Mouse (Mus musculus) CH12.LX (cell line): ENCODE data around the gene Znhit2.

Experiments
- CHD1 ChIP-seq: IDR thresholded peaks from 2 replicates; pipeline ENCODE4 v1.6.1; 2012; ENCODE audit warnings: low read depth, low read length, improper control_type of control experiment, inconsistent platforms
- CTCF ChIP-seq, 2 experiments: IDR thresholded peaks in 1 of 2; conservative IDR thresholded peaks in 1 of 2; 2 replicates each; pipeline ENCODE4 v1.5.1; 2011 to 2012; ENCODE audit warnings: low read depth in 2 of 2, low read length in 2 of 2, improper control_type of control experiment in 1 of 2, inconsistent platforms in 1 of 2, mild to moderate bottlenecking in 1 of 2, moderate library complexity in 1 of 2
- EP300 ChIP-seq: IDR thresholded peaks from 2 replicates; pipeline ENCODE4 v1.6.1; 2011; ENCODE audit warnings: low read length, improper control_type of control experiment
- ETS1 ChIP-seq: conservative IDR thresholded peaks from 2 replicates; pipeline ENCODE4 v1.6.1; 2012; ENCODE audit warnings: low read depth, mild to moderate bottlenecking, inconsistent platforms, low read length, improper control_type of control experiment, moderate library complexity
- MAX ChIP-seq: IDR thresholded peaks from 2 replicates; pipeline ENCODE4 v1.6.1; 2011; ENCODE audit warnings: low read length, improper control_type of control experiment
- POLR2A ChIP-seq: IDR thresholded peaks from 2 replicates; pipeline ENCODE4 v1.6.1; 2011; ENCODE audit warnings: low read depth, mild to moderate bottlenecking, improper control_type of control experiment, low read length
- RCOR1 ChIP-seq: conservative IDR thresholded peaks from 2 replicates; pipeline ENCODE4 v1.6.1; 2012; ENCODE audit warnings: low read depth, mild to moderate bottlenecking, inconsistent platforms, low read length, improper control_type of control experiment

DNA sequence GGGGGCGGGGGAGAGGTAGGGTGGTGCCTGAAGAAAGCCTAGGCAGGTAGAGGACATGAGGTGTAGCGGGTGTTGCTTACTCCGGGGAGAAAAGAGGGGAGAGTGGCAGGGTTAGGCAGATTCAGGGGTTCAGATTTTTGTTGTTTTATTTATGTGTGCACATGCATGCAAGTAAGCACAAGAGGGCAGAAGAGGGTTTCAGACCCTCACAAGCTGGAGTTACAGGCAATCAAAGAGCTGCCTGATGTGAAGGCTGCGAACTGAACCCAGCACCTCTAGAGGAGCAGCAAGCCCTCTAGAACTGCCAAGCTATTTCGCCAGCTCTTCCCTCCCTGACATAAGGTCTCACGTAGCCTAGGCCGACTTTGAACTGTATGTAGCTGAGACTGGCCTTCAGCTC, 44.5 kb upstream of the Znhit2 start:
- TF ChIP-seq ETS1 (no peak), CTCF (conservative IDR thresholded peaks at IDR 0.05 in 1 of 2, IDR thresholded peaks at IDR 0.05 in 1 of 2; ENCODE audit: low read depth in 2 of 2, low read length in 2 of 2) (peak; percentile 13 to 54; a peak in 2 of 4 replicates), MAX (no peak), EP300 (no peak), CHD1 (no peak), POLR2A (no peak), RCOR1 (no peak)
